Mouse (Mus musculus) stomach, postnatal 0 days (tissue): ENCODE results near the gene 1500009C09Rik. TPM values are rescaled to one million over a fixed set of nuclear protein-coding genes. Genes with fewer than 3 reads are reported as not detected.
A peak's percentile ranks its signal among the peaks of the same experiment; 100 is the strongest.
"Not testable (repeated sequence)": the region's sequence is repeated elsewhere in the genome, so short reads cannot be mapped to it uniquely, and the experiment has no call there.

ENCODE experiments used
- ATAC-seq: fragments of 200-750 bp; cut with Nextera tagmentation; 2 replicates; pipeline ENCODE4 v1.8.0; 2017; ENCODE audit not compliant: low FRiP score, low TSS enrichment
- DNase-seq: peaks from one replicate; pipeline ENCODE4 v3.0.0-alpha.2; 2016; ENCODE audit warnings: low spot score
- H3K27ac ChIP-seq: fragments of 300-500 bp; sonication (generic); replicated peaks from 2 replicates; pipeline ENCODE4 v1.5.1; 2014; ENCODE audit warnings: mild to moderate bottlenecking, control low read depth
- H3K27me3 ChIP-seq: fragments of 300-500 bp; sonication (generic); 2 replicates; pipeline ENCODE4 v1.6.1; 2014; ENCODE audit warnings: low read length; ENCODE audit not compliant: control insufficient read depth, insufficient read depth
- H3K36me3 ChIP-seq: fragments of 300-500 bp; sonication (generic); 2 replicates; pipeline ENCODE4 v1.6.1; 2014; ENCODE audit warnings: low read length, mixed read lengths; ENCODE audit not compliant: control insufficient read depth, insufficient read depth
- H3K4me1 ChIP-seq: fragments of 300-500 bp; sonication (generic); replicated peaks from 2 replicates; pipeline ENCODE4 v1.6.1; 2014; ENCODE audit warnings: antibody characterized with exemption; ENCODE audit not compliant: control insufficient read depth, insufficient read depth
- H3K4me2 ChIP-seq: fragments of 300-500 bp; sonication (generic); replicated peaks from 2 replicates; pipeline ENCODE4 v1.6.1; 2014; ENCODE audit warnings: low read depth, mild to moderate bottlenecking, control low read depth, moderate library complexity
- H3K4me3 ChIP-seq: fragments of 300-500 bp; sonication (generic); 2 replicates; pipeline ENCODE4 v1.5.1; 2014; ENCODE audit warnings: low read depth, low read length, control low read depth
- H3K9ac ChIP-seq: fragments of 300-500 bp; sonication (generic); 2 replicates; pipeline ENCODE4 v1.6.1; 2014; ENCODE audit warnings: mild to moderate bottlenecking, low read length, control low read depth, mixed read lengths
- H3K9me3 ChIP-seq: fragments of 300-500 bp; sonication (generic); 2 replicates; pipeline ENCODE4 v1.6.1; 2016; ENCODE audit warnings: low read length; ENCODE audit not compliant: control insufficient read depth
- CTCF ChIP-seq: IDR thresholded peaks from 2 replicates; pipeline ENCODE4 v1.5.1; 2016; ENCODE audit warnings: antibody characterized with exemption, low read depth, mild to moderate bottlenecking, moderate library complexity
- EP300 ChIP-seq: optimal IDR thresholded peaks from 2 replicates; pipeline ENCODE3; 2016; ENCODE audit warnings: antibody characterized with exemption
- WGBS: fragments of 180-500 bp; shearing (Covaris S2); extraction: QIAGEN DNeasy Blood & Tissue Kit; methylation state at CpG from one replicate; pipeline ENCODE4 v1.1.7; 2014; 5-methylcytosine and 5-hydroxymethylcytosine counted together
- polyA plus RNA-seq: library from polyadenylated mRNA; unstranded; fragments of >200 nt; fragmentation: Nextera tagmentation; extraction: Ambion mirVana; gene quantifications from 2 replicates; pipeline ENCODE4 v1.2.1, GENCODE M21; 2015

The 1500009C09Rik gene
- polyA plus RNA-seq, 1 experiment from 2014 or later, result 0.23 TPM

DNA sequence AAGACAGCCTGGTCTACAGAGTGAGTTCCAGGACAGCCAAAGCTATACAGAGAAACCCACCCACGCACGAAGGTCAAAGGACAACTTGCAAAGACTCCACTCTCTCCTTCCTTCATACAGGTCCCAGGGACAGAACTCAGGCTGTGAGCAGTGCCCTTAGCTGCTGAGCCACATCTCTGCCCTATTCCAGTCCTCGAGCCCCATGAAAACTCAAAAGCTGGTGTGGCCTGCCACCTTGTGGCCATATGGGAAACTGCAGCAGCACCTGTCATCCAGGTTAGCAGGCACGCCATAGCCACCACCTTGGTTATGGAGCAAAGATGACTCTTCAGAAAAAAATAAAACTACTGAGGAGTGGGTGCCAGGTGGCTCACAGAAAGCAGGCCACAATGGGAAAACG is 15.6 kb upstream of the 1500009C09Rik start:
- Histone ChIP-seq H3K9me3 (no peaks in the 10 kb centered on the region), H3K27ac (no peak overlapping the region), H3K4me3 (no peak overlapping the region), H3K4me2 (no peak overlapping the region), H3K36me3 (no peaks in the 10 kb centered on the region), H3K9ac (no peak overlapping the region), H3K4me1 (no peaks in the 10 kb centered on the region), H3K27me3 (no peaks in the 10 kb centered on the region)
- WGBS, result 20% methylated on average over 5 of the region's 5 CpGs
- peak; percentile 87 for DNase-seq
- no peak for TF ChIP-seq EP300
- TF ChIP-seq CTCF, result peak; percentile 99
- ATAC-seq, result peak; percentile 76

GRCm38 (mm10) chr15:82243311-82243710 is 8.9 kb upstream of the 1500009C09Rik start:
- no peaks in the 10 kb centered on the region for H3K36me3 ChIP-seq
- ATAC-seq (no peak), DNase-seq (no peak)
- peak overlapping the region; percentile 70 for H3K4me3 ChIP-seq
- H3K9ac ChIP-seq, result peak overlapping the region; percentile 55; the same call in 1 of the 2 replicates
- 64% methylated on average over 3 of the region's 3 CpGs for WGBS
- H3K4me2 ChIP-seq, result peak overlapping the region; percentile 95
- no peaks in the 10 kb centered on the region for H3K9me3 ChIP-seq
- H3K27me3 ChIP-seq, result no peaks in the 10 kb centered on the region
- TF ChIP-seq CTCF (no peak), EP300 (no peak)
- H3K27ac ChIP-seq, result no peak overlapping the region
- no peaks in the 10 kb centered on the region for H3K4me1 ChIP-seq

DNA sequence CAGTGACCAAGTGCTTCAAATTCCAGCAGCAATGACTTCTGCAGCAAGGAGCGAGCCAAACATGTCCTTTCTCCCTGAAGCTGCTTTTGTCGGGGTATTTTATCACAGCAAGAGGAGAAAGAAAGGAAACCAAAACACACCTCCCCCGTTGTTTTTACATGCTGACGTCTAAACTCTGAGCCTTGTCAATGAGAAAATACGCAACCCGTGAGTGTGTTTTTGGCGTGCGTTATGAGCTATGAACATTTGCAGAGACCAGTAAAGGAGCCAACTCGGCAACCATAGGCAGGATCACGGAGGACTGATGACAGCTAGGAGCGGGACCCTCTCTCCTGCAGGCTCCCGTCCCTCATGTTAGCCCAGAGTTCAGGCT is 8.5 kb upstream of the 1500009C09Rik start:
- Histone ChIP-seq H3K4me1 (no peaks in the 10 kb centered on the region), H3K4me3 (peak overlapping the region; percentile 70), H3K9ac (peak overlapping the region; percentile 55), H3K4me2 (peak overlapping the region; percentile 95), H3K27me3 (no peaks in the 10 kb centered on the region), H3K36me3 (no peaks in the 10 kb centered on the region), H3K9me3 (no peaks in the 10 kb centered on the region), H3K27ac (no peak overlapping the region; the same call in 1 of the 2 replicates)
- no peak for TF ChIP-seq CTCF
- no peak for TF ChIP-seq EP300
- DNase-seq (no peak), ATAC-seq (no peak; the same call in 1 of the 2 replicates)
- 3% methylated on average over 12 of the region's 12 CpGs for WGBS

- Histone ChIP-seq H3K27me3 (no peaks in the 10 kb centered on the region), H3K9me3 (no peaks in the 10 kb centered on the region), H3K9ac (peak within 1 kb of the TSS; percentile 55), H3K4me2 (peak within 1 kb of the TSS; percentile 95), H3K36me3 (no peaks in the 10 kb centered on the region), H3K4me3 (peak within 1 kb of the TSS; percentile 70), H3K27ac (peak within 1 kb of the TSS; percentile 53; the same call in 1 of the 2 replicates), H3K4me1 (no peaks in the 10 kb centered on the region)
- 0% methylated on average over 65 of the region's 65 CpGs for WGBS
- ATAC-seq (peak; percentile 96), DNase-seq (peak; percentile 92)
- TF ChIP-seq EP300 (no peak), CTCF (no peak; the same call in 1 of the 2 replicates)
Observed at GRCm38 (mm10) chr15:82244115-82244804, 7.9 kb upstream of the 1500009C09Rik start, which contains the start of gene Cenpm. Cenpm (minus strand) TSS chr15:82244748.

DNA sequence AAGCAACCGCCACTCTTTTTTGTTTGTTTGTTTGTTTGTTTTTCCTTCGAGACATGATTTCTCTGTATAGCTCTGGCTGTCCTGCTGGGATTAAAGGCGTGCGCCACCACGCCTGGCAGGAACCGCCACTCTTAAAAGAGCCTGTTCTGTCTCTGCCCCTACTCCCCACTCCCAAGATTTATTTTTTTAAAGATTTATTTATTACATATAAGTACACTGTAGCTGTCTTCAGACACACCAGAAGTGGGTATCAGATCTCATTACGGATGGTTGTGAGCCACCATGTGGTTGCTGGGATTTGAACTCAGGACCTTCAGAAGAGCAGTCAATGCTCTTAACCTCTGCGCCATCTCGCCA is 7.4 kb upstream of the 1500009C09Rik start:
- not testable (repeated sequence) for H3K27me3 ChIP-seq, DNase-seq, H3K9me3 ChIP-seq, H3K27ac ChIP-seq, H3K4me1 ChIP-seq, ATAC-seq, H3K36me3 ChIP-seq
- Histone ChIP-seq H3K4me3 (peak overlapping the region; percentile 70), H3K9ac (peak overlapping the region; percentile 41; the same call in 1 of the 2 replicates), H3K4me2 (peak overlapping the region; percentile 95)
- WGBS, result 21% methylated on average over 9 of the region's 9 CpGs

- 63% methylated on average over 3 of the region's 3 CpGs for whole genome bisulfite sequencing
- ATAC-seq (no peak; the same call in 1 of the 2 replicates), DNase-seq (peak; percentile 65)
- peak; percentile 42 for TF ChIP-seq EP300
- TF ChIP-seq CTCF, result no peak
- no peaks in the 10 kb centered on the region for H3K27me3 ChIP-seq
- H3K4me1 ChIP-seq, result no peaks in the 10 kb centered on the region
- no peak overlapping the region for H3K27ac ChIP-seq
- H3K9me3 ChIP-seq, result no peaks in the 10 kb centered on the region
- no peak overlapping the region for H3K4me3 ChIP-seq
- H3K9ac ChIP-seq, result no peak overlapping the region
- H3K4me2 ChIP-seq, result no peak overlapping the region
- H3K36me3 ChIP-seq, result no peaks in the 10 kb centered on the region
Observed at GRCm38 (mm10) chr15:82247131-82247776, 4.9 kb upstream of the 1500009C09Rik start.
